ENCODE assay signal across 14 mouse cellular contexts in the genomic region with DNA sequence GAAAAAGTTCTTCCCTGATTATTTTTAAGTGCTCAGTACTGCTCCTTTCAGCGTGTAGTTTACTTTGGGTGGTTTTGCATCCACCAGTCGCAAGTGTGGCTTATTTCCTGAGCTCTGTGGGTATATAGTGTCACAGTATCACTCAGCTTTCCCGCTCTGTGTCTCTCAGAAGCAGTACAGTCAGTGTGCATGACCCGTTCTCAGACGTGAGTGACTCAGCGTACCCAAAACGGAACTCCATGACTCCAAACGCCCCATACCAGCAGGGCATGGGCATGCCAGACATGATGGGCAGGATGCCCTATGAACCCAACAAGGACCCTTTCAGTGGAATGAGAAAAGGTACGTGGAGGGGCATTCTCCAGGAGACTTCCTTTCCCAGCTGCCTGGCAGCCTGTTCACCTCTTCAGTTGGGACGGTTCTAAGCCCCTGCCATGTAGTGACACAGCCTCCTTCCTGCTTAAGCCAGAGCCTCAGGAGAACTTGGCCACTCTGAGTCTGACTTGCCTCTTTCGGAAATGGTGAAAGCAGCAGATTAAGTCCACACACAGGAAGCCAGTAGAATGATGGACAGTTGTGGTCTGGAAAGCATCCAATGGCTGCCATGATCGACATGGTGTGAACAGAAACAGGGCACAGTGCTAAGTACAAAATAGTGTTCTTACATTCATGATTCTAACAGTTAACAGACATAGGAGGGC.
A peak's percentile ranks its signal among the peaks of the same experiment; 100 is the strongest.
DNase-seq lines count a peak whose midpoint lies in the region; ATAC-seq and TF ChIP-seq lines count a peak whose summit lies in the region.
"Had no signal": no experiment of that assay in that cellular context is flagged by ENCODE, and none has a peak within 500 bp of the region (broad histone marks: within the 10 kb centered on the region; RNA-seq: fewer than 3 reads in every experiment).

No protein-coding gene starts in this region.

- H3K27ac ChIP-seq in layer of hippocampus, adult 2 months, result 0 out of 2 replicates have a peak overlapping the region, but pooled peaks have one; percentile 61
- peak overlapping the region; percentile 71 for H3K27ac ChIP-seq in bone marrow, adult 2 months (ENCODE audit: control insufficient read depth, insufficient read depth, low read depth, low read length, poor library complexity)
- H3K27ac ChIP-seq: embryonic facial prominence, embryonic 12.5 days; kidney, postnatal 0 days; midbrain, embryonic 10.5 days; neural tube, embryonic 12.5 days had no signal

- no peak for DNase-seq in layer of hippocampus, adult 2 months (ENCODE audit: low spot score in 2 of 2)
- no peak for DNase-seq in layer of hippocampus, postnatal 36 days
- no peak for DNase-seq in urinary bladder, postnatal 14 days (ENCODE audit: low spot score)
- no peak for DNase-seq in adrenal gland, postnatal 25 days
- DNase-seq: adrenal gland, postnatal 36 days; cerebellum, adult 9-10 months; gastrocnemius, postnatal 14 days had no signal

- 9% methylated on average over 12 of the region's 12 CpGs for WGBS in bone marrow, adult 2 months

- peak; percentile 87 for ATAC-seq in granulocyte monocyte progenitor cell, adult 5-6 weeks (replicated peaks; ENCODE audit: poor library complexity, severe bottlenecking)
- 0 out of 2 replicates have a peak, but pooled peaks have one; percentile 25 for ATAC-seq in monocyte, adult 5-6 weeks (replicated peaks; ENCODE audit: insufficient number of reproducible peaks, low FRiP score, low TSS enrichment, poor library complexity, severe bottlenecking)

- H3K4me3 ChIP-seq in layer of hippocampus, adult 2 months, result no peak overlapping the region
- no peak overlapping the region for H3K4me3 ChIP-seq in bone marrow, adult 2 months (replicated peaks; ENCODE audit: control insufficient read depth, low read depth, low read length)
- H3K4me3 ChIP-seq: embryonic facial prominence, embryonic 12.5 days; midbrain, embryonic 10.5 days; neural tube, embryonic 12.5 days had no signal

- TF ChIP-seq CTCF in layer of hippocampus, adult 2 months (conservative IDR thresholded peaks at IDR 0.05), result no peak
- TF ChIP-seq CTCF in bone marrow, adult 2 months (IDR thresholded peaks at IDR 0.05; ENCODE audit: control insufficient read depth, insufficient read depth, low read length), result no peak

- peaks cover 8% of the 10 kb centered on the region for H3K4me1 ChIP-seq in bone marrow, adult 2 months (ENCODE audit: control insufficient read depth, insufficient read depth, low read length)

- TF ChIP-seq POLR2A in bone marrow, adult 2 months (IDR thresholded peaks at IDR 0.05; ENCODE audit: borderline replicate concordance, control insufficient read depth, low read depth, low read length), result no peak
